Mouse (Mus musculus) forebrain, embryonic 16.5 days (tissue): Measurements from ENCODE around the gene Med1. TPM values are rescaled to one million over a fixed set of nuclear protein-coding genes. Genes with fewer than 3 reads are reported as not detected.

Source experiments
- ATAC-seq: fragments of 200-750 bp; cut with Nextera tagmentation; 2 replicates; pipeline ENCODE4 v1.8.0; 2017; ENCODE audit warnings: mild to moderate bottlenecking, moderate library complexity
- H3K27ac ChIP-seq: fragments of 300-500 bp; sonication (generic); 2 replicates; pipeline ENCODE4 v1.5.1; 2014; ENCODE audit warnings: low read length, control low read depth
- H3K27me3 ChIP-seq: fragments of 300-500 bp; sonication (generic); replicated peaks from 2 replicates; pipeline ENCODE4 v1.6.1; 2014; ENCODE audit warnings: low read length; ENCODE audit not compliant: control insufficient read depth, insufficient read depth
- H3K36me3 ChIP-seq: fragments of 300-500 bp; sonication (generic); 2 replicates; pipeline ENCODE4 v1.6.1; 2014; ENCODE audit not compliant: control insufficient read depth, insufficient read depth
- H3K4me1 ChIP-seq: fragments of 300-500 bp; sonication (generic); replicated peaks from 2 replicates; pipeline ENCODE4 v1.6.1; 2014; ENCODE audit warnings: low read length; ENCODE audit not compliant: control insufficient read depth, insufficient read depth
- H3K4me2 ChIP-seq: fragments of 300-500 bp; sonication (generic); 2 replicates; pipeline ENCODE4 v1.6.1; 2014; ENCODE audit warnings: mild to moderate bottlenecking, low read length, control low read depth
- H3K4me3 ChIP-seq: fragments of 300-500 bp; sonication (generic); replicated peaks from 2 replicates; pipeline ENCODE4 v1.5.1; 2014; ENCODE audit warnings: mild to moderate bottlenecking, low read length, control low read depth
- H3K9ac ChIP-seq: fragments of 300-500 bp; sonication (generic); replicated peaks from 2 replicates; pipeline ENCODE4 v1.6.1; 2014; ENCODE audit warnings: low read depth, low read length, control low read depth
- H3K9me3 ChIP-seq: fragments of 300-500 bp; sonication (generic); 2 replicates; pipeline ENCODE4 v1.6.1; 2016; ENCODE audit warnings: low read length; ENCODE audit not compliant: control insufficient read depth
- WGBS: fragments of 180-500 bp; shearing (Covaris S2); extraction: QIAGEN DNeasy Blood & Tissue Kit; methylation state at CpG from one replicate; pipeline ENCODE4 v1.1.7; 2014; 5-methylcytosine and 5-hydroxymethylcytosine counted together
- microRNA-seq: library from miRNA; unstranded; fragments of <30 nt; microRNA quantifications from one replicate; pipeline ENCODE4, GENCODE M21; 2017
- polyA plus RNA-seq: library from polyadenylated mRNA; unstranded; fragments of >200 nt; fragmentation: Nextera tagmentation; extraction: Ambion mirVana; gene quantifications from 2 replicates; pipeline ENCODE4 v1.2.1, GENCODE M21; 2015

Med1 gene
- polyA plus RNA-seq, 1 experiment from 2014 or later, result 67.7 TPM

DNA sequence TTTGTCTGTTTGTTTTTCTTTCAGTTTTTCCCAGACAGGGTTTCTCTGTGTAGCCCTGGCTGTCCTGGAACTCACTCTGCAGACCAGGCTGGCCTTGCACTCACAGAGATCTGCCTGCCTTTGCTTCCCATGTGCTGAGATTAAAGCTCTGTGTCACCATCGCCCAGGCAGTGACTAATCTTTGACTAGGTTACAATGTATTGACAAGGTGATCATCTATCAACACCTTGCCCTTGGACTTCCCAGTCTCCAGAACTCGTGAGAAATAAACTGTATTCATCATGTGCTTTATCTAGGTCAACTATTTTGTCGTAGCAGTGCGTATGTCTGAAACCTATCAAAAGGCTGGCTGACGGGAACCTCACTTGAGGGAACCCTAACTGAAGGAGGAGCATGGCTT, 69.7 kb downstream of the Med1 start:
- Histone ChIP-seq H3K9me3 (no peaks in the 10 kb centered on the region), H3K4me1 (no peaks in the 10 kb centered on the region), H3K27ac (no peak overlapping the region), H3K36me3 (peaks cover 2% of the 10 kb centered on the region), H3K9ac (no peak overlapping the region), H3K27me3 (no peaks in the 10 kb centered on the region), H3K4me3 (no peak overlapping the region), H3K4me2 (no peak overlapping the region)
- no peak for ATAC-seq
- WGBS, result 93% methylated on average over 5 of the region's 5 CpGs

DNA sequence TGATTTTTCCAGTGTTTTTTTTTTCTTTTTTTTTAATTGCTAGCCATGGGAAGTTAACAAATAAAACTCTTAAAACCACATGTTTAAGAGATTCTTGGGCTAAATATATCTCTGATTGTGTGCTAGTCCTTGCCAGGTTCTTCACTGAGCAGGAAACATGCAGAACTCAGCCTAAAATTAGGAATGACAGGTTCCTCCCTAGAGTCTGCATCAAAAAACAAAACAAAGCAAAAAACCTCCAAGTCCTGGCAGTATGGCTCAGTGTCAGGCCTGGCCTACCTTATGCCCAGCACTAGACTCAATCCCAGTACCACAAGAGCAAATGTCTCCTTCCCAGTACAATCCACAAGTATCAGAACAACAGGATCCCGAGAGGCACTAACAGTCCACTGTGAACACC, 78.7 kb downstream of the Med1 start:
- no peaks in the 10 kb centered on the region for H3K9me3 ChIP-seq
- H3K27ac ChIP-seq, result no peak overlapping the region
- no peak overlapping the region for H3K4me2 ChIP-seq
- H3K36me3 ChIP-seq, result peaks cover 16% of the 10 kb centered on the region
- no peaks in the 10 kb centered on the region for H3K4me1 ChIP-seq
- H3K27me3 ChIP-seq, result no peaks in the 10 kb centered on the region
- no peak overlapping the region for H3K9ac ChIP-seq
- 95% methylated on average over 1 of the region's 1 CpGs for WGBS
- H3K4me3 ChIP-seq, result no peak overlapping the region
- ATAC-seq, result no peak

GRCm38 (mm10) chr11:98113504-98113903, 79.6 kb downstream of the Med1 start:
- Histone ChIP-seq H3K4me3 (no peak overlapping the region), H3K27me3 (no peaks in the 10 kb centered on the region), H3K4me2 (no peak overlapping the region), H3K4me1 (no peaks in the 10 kb centered on the region), H3K9me3 (no peaks in the 10 kb centered on the region), H3K9ac (no peak overlapping the region), H3K27ac (no peak overlapping the region), H3K36me3 (peaks cover 23% of the 10 kb centered on the region)
- no peak for ATAC-seq
- 79% methylated on average over 4 of the region's 4 CpGs for WGBS

DNA sequence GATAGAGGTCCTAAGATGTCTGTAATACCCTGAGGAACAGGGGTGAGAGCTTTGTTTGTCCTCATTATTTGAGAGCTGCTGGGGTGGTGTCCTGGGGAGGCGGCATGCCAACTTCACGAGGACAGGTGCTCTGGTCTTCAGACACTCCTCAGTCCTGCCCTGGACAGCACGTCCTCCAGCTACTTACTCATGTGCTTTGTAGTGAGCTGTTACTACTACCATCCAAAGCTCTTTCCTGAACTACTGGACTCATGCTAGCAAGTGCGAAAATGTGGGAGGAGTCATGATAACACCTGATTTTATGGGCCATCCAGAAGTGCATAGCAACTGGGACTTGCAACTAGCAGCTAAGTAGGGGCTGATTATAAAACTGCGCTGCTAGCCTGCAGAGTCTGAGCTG, 83.4 kb downstream of the Med1 start:
- no peak overlapping the region for H3K4me2 ChIP-seq
- no peak overlapping the region for H3K27ac ChIP-seq
- WGBS, result 93% methylated on average over 5 of the region's 5 CpGs
- no peak overlapping the region for H3K4me3 ChIP-seq
- H3K9ac ChIP-seq, result no peak overlapping the region
- no peaks in the 10 kb centered on the region for H3K9me3 ChIP-seq
- no peak for ATAC-seq
- peaks cover 23% of the 10 kb centered on the region for H3K36me3 ChIP-seq
- H3K4me1 ChIP-seq, result no peaks in the 10 kb centered on the region
- no peaks in the 10 kb centered on the region for H3K27me3 ChIP-seq

Small RNAs within 50 kb of the gene (microRNA-seq; reads per million reads assigned to microRNA genes)
- gene Gm27399, result not detected

Other genes starting within 250 kb of the Med1 start
- gene Plxdc1, start 206.8 kb downstream of the Med1 start, polyA plus RNA-seq, result 0.72 and 0.96 TPM in 2 replicates
- 4.6 and 6.4 TPM in 2 replicates for gene Arl5c, start 197.1 kb downstream of the Med1 start, polyA plus RNA-seq
- gene Cacnb1, start 170.3 kb downstream of the Med1 start, polyA plus RNA-seq, result 39.0 and 52.1 TPM in 2 replicates
- gene Rpl19, start 166.6 kb downstream of the Med1 start, polyA plus RNA-seq, result 652 and 659 TPM in 2 replicates
- 3.4 and 5.4 TPM in 2 replicates for gene Stac2, start 139.8 kb downstream of the Med1 start, polyA plus RNA-seq
- 28.0 and 32.1 TPM in 2 replicates for gene Fbxl20, start 42.9 kb downstream of the Med1 start, polyA plus RNA-seq
- gene Cdk12, start 9.8 kb upstream of the Med1 start, polyA plus RNA-seq, result 11.6 and 12.3 TPM in 2 replicates
- 110 and 133 TPM in 2 replicates for gene Neurod2, start 136.4 kb upstream of the Med1 start, polyA plus RNA-seq
- gene Ppp1r1b, start 155.1 kb upstream of the Med1 start, polyA plus RNA-seq, result 69.7 and 72.4 TPM in 2 replicates
- gene Stard3, start 165.1 kb upstream of the Med1 start, polyA plus RNA-seq, result 52.8 and 56.3 TPM in 2 replicates
- gene Tcap, start 190.5 kb upstream of the Med1 start, polyA plus RNA-seq, result 0.23 and 0.26 TPM in 2 replicates
- gene Pnmt, start 193.2 kb upstream of the Med1 start, polyA plus RNA-seq, result 0.21 and 0.86 TPM in 2 replicates
- 7.4 and 9.4 TPM in 2 replicates for gene Pgap3, start 207.2 kb upstream of the Med1 start, polyA plus RNA-seq
- gene Erbb2, start 219.2 kb upstream of the Med1 start, polyA plus RNA-seq, result 4.9 and 6.2 TPM in 2 replicates
- gene Mien1, start 245.7 kb upstream of the Med1 start, polyA plus RNA-seq, result 243 and 253 TPM in 2 replicates